Mouse (Mus musculus) stomach, postnatal 0 days (tissue): ENCODE data around the gene Ss18l1.

Experiments
- CTCF ChIP-seq: IDR thresholded peaks from 2 replicates; pipeline ENCODE4 v1.5.1; 2016; ENCODE audit warnings: antibody characterized with exemption, low read depth, mild to moderate bottlenecking, moderate library complexity
- EP300 ChIP-seq: optimal IDR thresholded peaks from 2 replicates; pipeline ENCODE3; 2016; ENCODE audit warnings: antibody characterized with exemption

DNA sequence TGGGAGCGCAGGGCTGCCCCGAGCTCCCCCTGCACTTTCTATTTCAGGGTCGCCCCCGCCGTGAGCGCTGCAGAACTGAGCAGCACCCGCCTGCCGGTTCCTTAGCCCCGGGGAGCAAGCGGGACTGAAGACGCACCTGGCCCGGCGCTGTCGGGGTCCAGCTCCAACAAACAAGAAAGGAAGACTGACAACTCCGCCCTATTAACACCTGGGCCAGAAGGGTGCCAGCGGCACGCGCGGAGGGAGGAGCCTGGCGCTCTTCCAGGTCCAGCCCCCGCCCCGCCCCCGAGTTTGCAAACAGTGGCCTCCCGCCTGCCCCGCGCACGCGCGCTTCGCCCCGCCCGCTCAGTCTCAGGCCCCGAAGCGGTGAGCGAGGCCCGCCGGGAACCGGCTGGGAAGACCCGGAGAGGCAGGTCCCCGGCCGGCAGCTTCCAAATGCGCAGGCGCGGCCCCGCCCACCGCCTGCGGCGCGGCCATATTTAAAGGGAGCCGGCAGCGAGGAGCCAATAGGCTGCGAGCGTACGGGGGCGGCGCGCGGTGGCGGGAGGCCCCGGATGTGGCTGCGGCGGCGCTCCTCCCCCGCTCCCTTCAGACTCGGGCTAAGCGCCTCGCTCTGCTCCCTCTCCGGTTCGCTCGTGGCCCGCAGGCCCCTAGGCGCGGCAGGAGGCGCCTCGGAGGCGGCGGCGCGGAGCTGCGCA lies 17.8 kb upstream of the Ss18l1 start, which contains the start of gene Lsm14b:
- TF ChIP-seq CTCF, result peak; percentile 21; the same call in 1 of the 2 replicates
- no peak for TF ChIP-seq EP300
